In genomic region chr11:45116702-45117101, GRCm38 (mm10) we compare ENCODE assay signal across 23 mouse cellular contexts.
DNase-seq lines count a peak whose midpoint lies in the region; ATAC-seq and TF ChIP-seq lines count a peak whose summit lies in the region.
"Had no signal": no experiment of that assay in that cellular context is flagged by ENCODE, and none has a peak within 500 bp of the region (broad histone marks: within the 10 kb centered on the region; RNA-seq: fewer than 3 reads in every experiment).

No protein-coding gene starts in this region.

- no peaks in the 10 kb centered on the region for H3K9me3 ChIP-seq in lung, postnatal 0 days (ENCODE audit: low read length)
- no peaks in the 10 kb centered on the region for H3K9me3 ChIP-seq in limb, embryonic 10.5 days (replicated peaks)
- H3K9me3 ChIP-seq: forebrain, embryonic 10.5 days; hindbrain, embryonic 13.5 days; liver, embryonic 13.5 days; midbrain, embryonic 10.5 days had no signal

- no peak for ATAC-seq in lung, postnatal 0 days
- ATAC-seq: CD4-positive, CD25-positive, alpha-beta regulatory T cell, adult 4 months; midbrain, embryonic 16.5 days; Patski had no signal

- no peak for TF ChIP-seq CTCF in lung, postnatal 0 days (IDR thresholded peaks at IDR 0.05)

- intact Hi-C loops in heart, postnatal 10 days (cut with DNase I) = no loop called here

- WGBS in lung, postnatal 0 days = 79% methylated on average over 1 of the region's 1 CpGs
- 86% methylated on average over 1 of the region's 1 CpGs for WGBS in limb, embryonic 10.5 days

- no peaks in the 10 kb centered on the region for H3K4me1 ChIP-seq in lung, postnatal 0 days (ENCODE audit: insufficient read depth, low read depth, low read length)
- no peaks in the 10 kb centered on the region for H3K4me1 ChIP-seq in limb, embryonic 10.5 days
- H3K4me1 ChIP-seq: forebrain, embryonic 10.5 days; hindbrain, embryonic 13.5 days; liver, embryonic 13.5 days; midbrain, embryonic 10.5 days had no signal

- H3K27ac ChIP-seq in lung, postnatal 0 days (ENCODE audit: low read length) = no peak overlapping the region
- H3K27ac ChIP-seq in limb, embryonic 10.5 days = no peak overlapping the region
- H3K27ac ChIP-seq: forebrain, embryonic 10.5 days; hindbrain, embryonic 13.5 days; liver, embryonic 13.5 days; midbrain, embryonic 10.5 days had no signal

- DNase-seq in heart, adult 11 months = peak; percentile 88
- DNase-seq in heart, postnatal 10 days = no peak
- peak; percentile 6 to 25 for DNase-seq in lung, postnatal 4 days
- no peak for DNase-seq in lung, postnatal 0 days (ENCODE audit: low spot score)
- peak; percentile 29 to 52 for DNase-seq in spleen, adult 18-20 months
- no peak for DNase-seq in embryo, embryonic 10 days (ENCODE audit: low spot score)
- no peak for DNase-seq in limb, embryonic 10.5 days (ENCODE audit: low spot score)
- DNase-seq: adrenal gland, adult 2 months; cerebellum, adult 11-12 months; cerebellum, postnatal 10 days; gastrocnemius, postnatal 36 days; heart, postnatal 36 days; kidney, adult 18-20 months; liver, embryonic 13.5 days; right cerebral cortex, postnatal 14 days; thymus, adult 18-20 months; thymus, postnatal 36 days had no signal

- H3K9ac ChIP-seq in lung, postnatal 0 days (replicated peaks; ENCODE audit: low read depth) = no peak overlapping the region
- H3K9ac ChIP-seq: hindbrain, embryonic 13.5 days; liver, embryonic 13.5 days had no signal

- TF ChIP-seq EP300 in lung, postnatal 0 days (IDR thresholded peaks at IDR 0.05) = no peak

- H3K4me2 ChIP-seq in lung, postnatal 0 days (replicated peaks; ENCODE audit: low read depth, low read length) = no peak overlapping the region
- H3K4me2 ChIP-seq: hindbrain, embryonic 13.5 days; liver, embryonic 13.5 days had no signal

- H3K36me3 ChIP-seq in lung, postnatal 0 days (ENCODE audit: insufficient read depth, low read length) = no peaks in the 10 kb centered on the region
- H3K36me3 ChIP-seq in limb, embryonic 10.5 days = no peaks in the 10 kb centered on the region
- H3K36me3 ChIP-seq: forebrain, embryonic 10.5 days; hindbrain, embryonic 13.5 days; liver, embryonic 13.5 days; midbrain, embryonic 10.5 days had no signal

- no peak overlapping the region for H3K4me3 ChIP-seq in lung, postnatal 0 days (ENCODE audit: low read depth, low read length)
- no peak overlapping the region for H3K4me3 ChIP-seq in limb, embryonic 10.5 days
- H3K4me3 ChIP-seq: forebrain, embryonic 10.5 days; hindbrain, embryonic 13.5 days; liver, embryonic 13.5 days; midbrain, embryonic 10.5 days had no signal

- H3K27me3 ChIP-seq in lung, postnatal 0 days (replicated peaks; ENCODE audit: insufficient read depth, low read length) = no peaks in the 10 kb centered on the region
- no peaks in the 10 kb centered on the region for H3K27me3 ChIP-seq in limb, embryonic 10.5 days (ENCODE audit: low read depth, poor library complexity, severe bottlenecking)
- H3K27me3 ChIP-seq: hindbrain, embryonic 13.5 days; liver, embryonic 13.5 days; Patski had no signal

Comparison
In these comparisons a context has a peak if more than half of its experiments do, and no peak if none do; other contexts are left out.
1. DNase-seq: peak in heart, adult 11 months (single experiment), lung, postnatal 4 days (2 of 2) and spleen, adult 18-20 months (2 of 2); none in heart, postnatal 10 days (0 of 2), lung, postnatal 0 days (single experiment), embryo, embryonic 10 days (single experiment) and limb, embryonic 10.5 days (single experiment).